Mouse (Mus musculus) heart, postnatal 4 days (tissue): ENCODE results near the gene Ddx17. TPM values are rescaled to one million over a fixed set of nuclear protein-coding genes. Genes with fewer than 3 reads are reported as not detected.

Experiments
- microRNA-seq, 2 experiments: library from miRNA; unstranded; fragments of <30 nt; microRNA quantifications; one replicate each; pipeline ENCODE4 v1.2.0; 2021 to 2022
- total RNA-seq, 2 experiments: library from RNA; stranded (reverse); gene quantifications; 2 replicates each; pipeline ENCODE4 v1.2.3; 2021

The Ddx17 gene
- total RNA-seq, 2 experiments from 2014 or later: 221 to 226 TPM

Small RNA genes within 50 kb of the gene (microRNA-seq; reads per million reads assigned to microRNA genes)
- gene Gm27903: 0 reads per million in 2 experiments

Other genes with a start within 250 kb of the Ddx17 start
- 1 to 10 TPM; 8.4 to 9.6 TPM for gene Pla2g6, start 218.4 kb downstream of the Ddx17 start, total RNA-seq
- gene Maff, start 200.1 kb downstream of the Ddx17 start, total RNA-seq: 10 to 100 TPM in 1 of 2 experiments, 1 to 10 TPM in 1; 9.8 to 10.2 TPM
- 10 to 100 TPM; 68.1 to 73.4 TPM for gene Tmem184b, start 143.2 kb downstream of the Ddx17 start, total RNA-seq
- gene Csnk1e, start 91.2 kb downstream of the Ddx17 start, total RNA-seq: 100 to 1,000 TPM in 1 of 2 experiments, 10 to 100 TPM in 1; 99.6 to 108 TPM
- 1 to 10 TPM; 1.3 to 1.7 TPM for gene Kcnj4, start 41.5 kb downstream of the Ddx17 start, total RNA-seq
- 10 to 100 TPM; 25.4 to 25.6 TPM for gene Kdelr3, start 30.3 kb downstream of the Ddx17 start, total RNA-seq
- under 1 TPM; 0.31 to 0.86 TPM for gene Dmc1, start 58.4 kb upstream of the Ddx17 start, total RNA-seq
- gene Fam227a, start 112.2 kb upstream of the Ddx17 start, total RNA-seq: 1 to 10 TPM; 1.0 to 1.2 TPM
- gene Cby1, start 112.5 kb upstream of the Ddx17 start, total RNA-seq: 10 to 100 TPM; 30.9 to 35.5 TPM
- gene Tomm22, start 124.1 kb upstream of the Ddx17 start, total RNA-seq: 100 to 1,000 TPM; 150 to 159 TPM
- 10 to 100 TPM; 29.8 to 32.5 TPM for gene Josd1, start 141.2 kb upstream of the Ddx17 start, total RNA-seq
- gene Gtpbp1, start 144.1 kb upstream of the Ddx17 start, total RNA-seq: 10 to 100 TPM; 40.2 to 41.9 TPM
- 10 to 100 TPM; 54.7 to 62.3 TPM for gene Sun2, start 195.8 kb upstream of the Ddx17 start, total RNA-seq
- gene Dnal4, start 231.1 kb upstream of the Ddx17 start, total RNA-seq: 10 to 100 TPM; 22.3 to 25.1 TPM